Mouse (Mus musculus) liver, embryonic 12.5 days (tissue): ENCODE measurements around the gene Diexf. TPM values are rescaled to one million over a fixed set of nuclear protein-coding genes. Genes with fewer than 3 reads are reported as not detected.

Source experiments
- ATAC-seq: fragments of 200-750 bp; cut with Nextera tagmentation; 2 replicates; pipeline ENCODE4 v1.8.0; 2017; ENCODE audit warnings: moderate number of reproducible peaks, mild to moderate bottlenecking, moderate library complexity
- H3K27ac ChIP-seq: fragments of 300-500 bp; sonication (generic); 2 replicates; pipeline ENCODE4 v1.5.1; 2016; ENCODE audit warnings: mild to moderate bottlenecking
- H3K27me3 ChIP-seq: fragments of 300-500 bp; sonication (generic); replicated peaks from 2 replicates; pipeline ENCODE4 v1.6.1; 2016; ENCODE audit warnings: mild to moderate bottlenecking, moderate library complexity
- H3K36me3 ChIP-seq: fragments of 300-500 bp; sonication (generic); 2 replicates; pipeline ENCODE4 v1.6.1; 2016; ENCODE audit warnings: mild to moderate bottlenecking, moderate library complexity
- H3K4me1 ChIP-seq: fragments of 300-500 bp; sonication (generic); 2 replicates; pipeline ENCODE4 v1.6.1; 2016
- H3K4me2 ChIP-seq: fragments of 300-500 bp; sonication (generic); 2 replicates; pipeline ENCODE4 v1.6.1; 2016; ENCODE audit warnings: mild to moderate bottlenecking, moderate library complexity
- H3K4me3 ChIP-seq: fragments of 300-500 bp; sonication (generic); 2 replicates; pipeline ENCODE4 v1.5.1; 2016; ENCODE audit warnings: mild to moderate bottlenecking, moderate library complexity
- H3K9ac ChIP-seq: fragments of 300-500 bp; sonication (generic); 2 replicates; pipeline ENCODE4 v1.6.1; 2016; ENCODE audit warnings: mild to moderate bottlenecking, moderate library complexity
- H3K9me3 ChIP-seq: fragments of 300-500 bp; sonication (generic); replicated peaks from 2 replicates; pipeline ENCODE4 v1.6.1; 2016; ENCODE audit warnings: mild to moderate bottlenecking, moderate library complexity
- WGBS: fragments of 180-500 bp; shearing (Covaris S2); methylation state at CpG from one replicate; pipeline ENCODE4 v1.1.7; 2016; ENCODE audit not compliant: insufficient replicate concordance; 5-methylcytosine and 5-hydroxymethylcytosine counted together
- polyA plus RNA-seq: library from polyadenylated mRNA; unstranded; fragments of >200 nt; fragmentation: Nextera tagmentation; extraction: Ambion mirVana; gene quantifications from 2 replicates; pipeline ENCODE4 v1.2.1, GENCODE M21; 2016

The Diexf gene
- polyA plus RNA-seq, 1 experiment from 2014 or later: 5.4 TPM

DNA sequence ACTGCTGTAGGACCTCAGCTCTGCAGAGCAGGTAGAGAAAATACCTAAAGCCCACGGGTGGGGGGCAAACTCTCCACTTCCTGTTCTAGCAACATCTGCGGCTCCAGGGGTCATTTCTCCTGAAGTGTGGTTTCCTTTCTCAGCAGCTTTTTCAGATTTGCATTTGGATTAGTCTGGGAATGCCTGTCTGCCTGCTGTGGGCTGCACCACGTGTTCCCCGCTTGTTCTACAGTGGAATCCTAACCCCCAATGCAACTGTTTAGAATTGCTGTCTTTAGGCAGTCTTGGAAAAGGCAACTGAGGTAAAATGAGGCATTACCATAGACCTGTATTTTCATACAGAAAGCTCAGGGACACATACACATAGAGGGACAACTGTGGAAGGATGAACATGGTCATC lies 28.0 kb downstream of the Diexf start:
- Histone ChIP-seq H3K36me3 (peaks cover 31% of the 10 kb centered on the region), H3K9me3 (no peaks in the 10 kb centered on the region), H3K4me1 (no peaks in the 10 kb centered on the region), H3K9ac (no peak overlapping the region), H3K4me3 (no peak overlapping the region), H3K27ac (no peak overlapping the region), H3K4me2 (no peak overlapping the region), H3K27me3 (no peaks in the 10 kb centered on the region)
- no peak for ATAC-seq
- WGBS: 34% methylated on average over 4 of the region's 4 CpGs

DNA sequence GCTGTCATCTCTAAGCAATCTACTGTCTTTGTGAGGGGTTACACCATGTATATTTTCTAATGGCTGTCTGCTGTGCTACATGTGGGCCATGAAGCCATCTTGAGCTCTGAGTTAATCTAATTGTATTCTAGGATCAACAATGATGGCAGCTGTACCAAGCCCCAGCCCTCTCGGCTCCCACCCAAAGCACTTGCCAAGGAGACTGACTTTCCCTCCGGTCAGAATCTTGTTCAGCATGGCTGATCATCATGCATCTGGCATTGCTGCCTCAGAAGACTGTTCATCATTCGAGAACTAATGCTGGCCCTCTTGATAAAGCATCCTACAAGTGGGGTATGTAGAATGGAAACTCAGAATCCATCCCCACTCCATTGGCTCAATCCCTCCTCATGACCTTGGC lies 31.1 kb downstream of the Diexf start:
- 78% methylated on average over 3 of the region's 3 CpGs for WGBS
- H3K27me3 ChIP-seq: no peaks in the 10 kb centered on the region
- no peak overlapping the region for H3K4me2 ChIP-seq
- H3K27ac ChIP-seq: no peak overlapping the region
- H3K4me1 ChIP-seq: no peaks in the 10 kb centered on the region
- no peak for ATAC-seq
- peaks cover under 1% of the 10 kb centered on the region; the same call in 1 of the 2 replicates for H3K36me3 ChIP-seq
- no peak overlapping the region for H3K9ac ChIP-seq
- H3K4me3 ChIP-seq: no peak overlapping the region
- no peaks in the 10 kb centered on the region for H3K9me3 ChIP-seq

DNA sequence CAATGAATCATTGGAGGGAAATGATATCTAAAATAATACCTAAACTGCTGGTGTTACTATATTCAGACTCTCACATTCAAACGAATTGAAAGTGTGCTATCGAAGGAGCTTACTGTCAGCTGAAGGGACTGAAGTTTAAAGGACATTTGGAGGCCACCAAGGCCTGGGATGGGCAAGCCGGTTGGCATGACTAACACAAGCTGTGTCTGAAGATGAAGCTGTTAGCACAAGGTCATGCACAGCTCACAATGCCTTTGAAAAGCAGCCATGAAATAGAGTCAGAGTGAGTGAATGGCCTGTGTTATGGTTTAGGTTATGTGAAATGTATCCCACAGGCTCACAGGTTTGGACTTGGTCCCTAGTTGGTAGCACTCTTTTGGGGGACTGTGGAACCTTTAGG lies 36.5 kb downstream of the Diexf start:
- no peaks in the 10 kb centered on the region for H3K9me3 ChIP-seq
- WGBS: 70% methylated on average over 3 of the region's 3 CpGs
- H3K27ac ChIP-seq: no peak overlapping the region
- H3K9ac ChIP-seq: no peak overlapping the region
- no peak overlapping the region for H3K4me2 ChIP-seq
- H3K27me3 ChIP-seq: no peaks in the 10 kb centered on the region
- H3K4me1 ChIP-seq: no peaks in the 10 kb centered on the region
- H3K36me3 ChIP-seq: no peaks in the 10 kb centered on the region
- H3K4me3 ChIP-seq: no peak overlapping the region
- ATAC-seq: no peak

DNA sequence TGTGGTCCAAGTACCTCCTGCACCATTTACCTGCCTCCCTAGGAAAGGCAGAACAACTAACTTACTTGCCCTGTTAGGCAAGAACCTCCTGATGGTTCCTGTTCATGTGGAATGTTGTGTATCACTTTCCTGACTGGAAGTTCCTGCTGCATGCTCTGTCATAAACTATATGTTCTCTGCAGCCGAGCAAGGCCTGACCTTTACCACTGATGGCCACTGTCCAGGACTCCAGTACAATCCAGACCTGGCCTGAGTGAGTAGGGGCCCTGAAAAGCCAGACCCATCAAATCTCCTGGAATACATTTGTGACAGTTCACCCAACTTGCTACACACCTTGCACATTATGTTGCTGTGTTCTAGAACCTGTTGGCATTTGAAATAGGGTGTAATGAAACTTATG lies 37.3 kb downstream of the Diexf start:
- Histone ChIP-seq H3K9me3 (no peaks in the 10 kb centered on the region), H3K27me3 (no peaks in the 10 kb centered on the region), H3K4me2 (no peak overlapping the region), H3K9ac (no peak overlapping the region), H3K4me1 (no peaks in the 10 kb centered on the region), H3K27ac (no peak overlapping the region), H3K36me3 (no peaks in the 10 kb centered on the region), H3K4me3 (no peak overlapping the region)
- ATAC-seq: no peak
- WGBS: 41% methylated on average over 1 of the region's 1 CpGs

DNA sequence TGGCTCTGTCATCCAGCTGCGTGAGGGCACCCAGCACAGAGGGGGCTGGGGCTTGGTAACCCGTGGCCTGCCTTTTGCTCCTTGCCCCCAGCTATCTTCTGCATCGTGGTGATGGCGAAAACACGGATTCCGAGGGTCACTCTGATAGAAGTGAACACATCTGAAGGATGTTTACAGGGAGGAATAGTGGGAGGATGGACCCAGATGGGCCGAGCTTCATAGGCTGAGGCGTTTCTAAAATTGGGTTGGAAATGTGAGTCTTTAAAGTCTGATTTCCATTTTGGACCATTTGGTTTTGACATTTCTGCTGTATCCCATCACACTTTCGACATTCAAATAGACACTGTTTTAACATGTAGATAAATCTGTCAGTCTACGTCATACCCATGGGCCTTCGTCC lies 39.2 kb downstream of the Diexf start:
- ATAC-seq: no peak
- no peak overlapping the region for H3K27ac ChIP-seq
- H3K9me3 ChIP-seq: no peaks in the 10 kb centered on the region
- no peaks in the 10 kb centered on the region for H3K4me1 ChIP-seq
- no peak overlapping the region for H3K4me2 ChIP-seq
- 71% methylated on average over 11 of the region's 11 CpGs for WGBS
- H3K36me3 ChIP-seq: no peaks in the 10 kb centered on the region
- no peaks in the 10 kb centered on the region for H3K27me3 ChIP-seq
- H3K4me3 ChIP-seq: no peak overlapping the region
- H3K9ac ChIP-seq: no peak overlapping the region

DNA sequence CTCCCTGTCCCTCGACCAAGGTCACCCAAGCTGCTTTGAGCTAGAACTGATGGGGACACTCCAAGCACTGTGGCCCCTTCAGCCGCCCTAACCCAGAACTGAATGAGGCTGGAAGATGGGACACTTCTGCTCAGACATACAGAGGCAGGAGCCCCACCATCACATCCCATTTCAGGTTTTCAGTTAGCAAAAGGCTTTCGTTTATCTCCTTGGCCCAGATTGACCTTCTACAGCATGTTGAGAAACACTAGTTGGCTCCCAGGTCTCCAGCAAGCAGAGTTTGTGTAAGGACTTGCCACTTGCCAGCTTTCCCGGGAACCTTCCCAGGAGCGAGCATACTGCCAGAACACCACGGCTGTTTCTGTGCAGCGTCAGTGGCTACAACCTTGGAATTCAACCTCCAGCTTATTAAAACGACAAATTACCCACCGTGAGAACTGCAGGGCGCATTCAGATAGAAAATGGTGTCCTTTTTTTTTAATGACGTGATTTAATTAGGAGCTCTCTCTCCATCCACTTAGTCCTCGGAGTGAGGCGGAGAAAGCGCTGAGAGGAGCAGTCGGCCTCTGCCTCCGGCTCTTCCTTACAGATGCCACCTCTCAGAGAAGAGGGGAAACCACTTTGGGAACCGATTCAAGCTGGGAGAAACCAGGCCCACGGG lies 39.7 kb downstream of the Diexf start:
- Histone ChIP-seq H3K9ac (no peak overlapping the region), H3K4me3 (no peak overlapping the region), H3K4me1 (no peaks in the 10 kb centered on the region), H3K9me3 (no peaks in the 10 kb centered on the region), H3K4me2 (no peak overlapping the region), H3K27me3 (no peaks in the 10 kb centered on the region), H3K36me3 (no peaks in the 10 kb centered on the region), H3K27ac (no peak overlapping the region)
- no peak for ATAC-seq
- 77% methylated on average over 18 of the region's 18 CpGs for WGBS

DNA sequence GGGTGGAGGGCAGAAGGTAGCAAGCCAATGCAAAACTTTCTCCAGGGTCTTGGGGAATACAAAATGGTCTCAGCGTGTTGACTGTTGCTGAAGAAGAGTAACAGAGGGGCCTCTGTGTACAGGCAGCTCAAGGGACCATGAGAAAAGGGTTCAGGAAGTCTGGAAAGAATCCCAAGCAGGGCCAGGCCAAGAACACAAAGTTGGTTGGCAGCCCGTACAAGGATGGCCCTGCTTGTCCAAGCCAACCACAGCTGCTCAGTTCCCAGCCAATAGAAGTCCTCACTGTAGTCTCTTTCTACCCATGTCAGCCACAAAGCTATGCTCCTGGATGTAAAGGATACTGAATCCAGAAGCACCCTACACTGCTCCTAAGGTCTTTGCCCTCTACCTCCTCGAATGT lies 40.4 kb downstream of the Diexf start:
- H3K9me3 ChIP-seq: no peaks in the 10 kb centered on the region
- H3K9ac ChIP-seq: no peak overlapping the region

DNA sequence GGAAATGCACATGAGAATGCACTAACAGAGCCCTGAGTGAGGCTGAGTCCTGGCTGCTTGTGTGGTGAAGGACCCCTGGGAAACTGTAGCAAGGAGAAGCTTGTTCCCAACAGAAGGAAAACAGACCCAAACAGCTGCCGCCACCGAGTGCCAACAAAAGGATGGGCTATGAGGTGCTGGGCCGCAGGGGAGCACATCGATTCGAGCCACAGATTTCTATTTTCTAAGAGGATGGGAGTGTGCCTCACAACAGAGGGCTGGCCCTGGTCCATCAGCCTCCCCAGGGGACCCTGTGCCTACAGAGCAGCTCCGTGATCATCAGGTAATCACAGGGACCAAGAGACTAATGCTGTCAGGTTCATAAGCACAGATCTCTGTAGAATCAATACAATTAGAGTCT lies 40.9 kb downstream of the Diexf start:
- whole genome bisulfite sequencing: 69% methylated on average over 6 of the region's 6 CpGs
- H3K4me2 ChIP-seq: no peak overlapping the region

More for the DNA sequence above, 40.4 kb downstream of the Diexf start:
- Histone ChIP-seq H3K36me3 (no peaks in the 10 kb centered on the region), H3K4me3 (no peak overlapping the region), H3K27me3 (no peaks in the 10 kb centered on the region), H3K27ac (no peak overlapping the region), H3K4me2 (no peak overlapping the region), H3K4me1 (no peaks in the 10 kb centered on the region)
- WGBS: 53% methylated on average over 3 of the region's 3 CpGs
- ATAC-seq: no peak

DNA sequence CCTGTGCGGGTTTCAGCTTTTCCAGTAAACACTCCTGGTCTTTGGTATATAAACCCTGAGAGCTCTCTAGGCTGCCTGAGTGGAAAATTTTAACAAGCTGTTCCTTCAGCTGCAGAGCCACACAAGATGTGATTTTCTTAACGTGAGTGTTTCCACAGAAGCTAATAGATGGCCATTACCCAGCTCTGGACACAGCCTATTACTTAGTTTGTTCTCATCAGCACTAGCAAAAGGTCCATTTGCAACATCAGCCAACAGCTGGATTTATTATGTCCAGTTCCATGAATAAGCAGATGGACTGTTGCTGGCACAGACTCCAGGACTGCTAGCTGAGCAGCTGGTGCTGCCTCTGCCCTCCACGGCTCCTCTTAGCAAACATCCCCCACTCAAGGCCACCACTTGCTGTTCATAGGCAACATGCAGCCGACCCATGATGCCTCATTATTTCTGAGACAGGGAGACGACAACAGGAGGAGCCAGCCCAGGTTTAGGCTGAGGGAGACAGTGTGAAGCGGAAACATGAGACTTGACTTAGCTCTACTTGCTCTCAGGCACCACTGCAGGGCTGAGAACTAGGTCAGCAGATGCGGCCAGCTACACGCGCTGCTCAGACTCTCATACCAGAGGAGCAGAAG lies 43.1 kb downstream of the Diexf start:
- H3K27ac ChIP-seq: no peak overlapping the region
- no peaks in the 10 kb centered on the region for H3K9me3 ChIP-seq
- H3K4me2 ChIP-seq: no peak overlapping the region
- H3K4me3 ChIP-seq: no peak overlapping the region
- ATAC-seq: no peak
- WGBS: 66% methylated on average over 9 of the region's 9 CpGs
- no peaks in the 10 kb centered on the region for H3K4me1 ChIP-seq
- H3K36me3 ChIP-seq: no peaks in the 10 kb centered on the region
- peaks cover 3% of the 10 kb centered on the region; the same call in 1 of the 2 replicates for H3K27me3 ChIP-seq
- H3K9ac ChIP-seq: no peak overlapping the region

More for the DNA sequence above, 40.9 kb downstream of the Diexf start:
- no peak overlapping the region for H3K27ac ChIP-seq
- no peak overlapping the region for H3K9ac ChIP-seq
- no peak overlapping the region for H3K4me3 ChIP-seq
- H3K27me3 ChIP-seq: no peaks in the 10 kb centered on the region
- no peaks in the 10 kb centered on the region for H3K9me3 ChIP-seq
- no peak for ATAC-seq
- no peaks in the 10 kb centered on the region for H3K4me1 ChIP-seq
- no peaks in the 10 kb centered on the region for H3K36me3 ChIP-seq

DNA sequence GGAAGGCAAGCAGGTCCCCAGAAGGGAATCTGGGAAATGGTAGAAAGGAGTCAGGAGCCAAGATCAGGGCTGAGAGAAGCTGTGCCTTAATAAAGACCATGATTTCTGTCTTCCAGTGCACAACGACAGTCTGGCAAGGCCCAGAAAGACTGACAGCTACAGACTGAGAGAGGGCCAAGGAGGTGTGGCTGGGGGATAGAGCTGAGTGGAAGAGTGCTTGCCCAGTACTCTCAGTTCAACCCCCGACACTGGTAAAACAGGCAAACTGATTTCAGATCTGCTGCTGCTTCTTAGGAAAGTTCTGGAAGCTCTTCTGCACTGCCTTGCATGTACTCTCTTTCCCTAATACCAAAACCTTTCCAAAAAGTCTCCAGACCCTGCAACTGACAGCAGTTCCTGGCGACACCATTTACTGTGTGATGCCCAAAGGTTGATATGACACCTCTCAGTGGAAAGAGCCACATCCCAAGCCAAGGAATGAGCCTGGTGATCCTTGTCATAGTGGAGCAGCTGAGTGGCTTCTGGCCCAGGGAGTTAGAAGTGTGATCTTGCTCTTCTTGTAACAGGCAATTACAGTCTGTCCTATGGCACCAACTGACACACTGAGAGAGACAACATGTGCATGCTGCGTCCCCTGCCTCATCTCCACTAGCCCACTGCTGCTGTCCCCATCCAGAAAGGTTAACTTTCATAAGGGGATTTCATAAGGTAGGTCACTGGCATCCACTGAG lies 43.8 kb downstream of the Diexf start:
- no peaks in the 10 kb centered on the region for H3K36me3 ChIP-seq
- 66% methylated on average over 4 of the region's 4 CpGs for WGBS
- ATAC-seq: no peak
- no peak overlapping the region for H3K4me2 ChIP-seq
- H3K27me3 ChIP-seq: peaks cover 4% of the 10 kb centered on the region; the same call in 1 of the 2 replicates
- no peaks in the 10 kb centered on the region for H3K4me1 ChIP-seq
- no peak overlapping the region for H3K9ac ChIP-seq
- no peak overlapping the region for H3K4me3 ChIP-seq
- no peak overlapping the region for H3K27ac ChIP-seq
- H3K9me3 ChIP-seq: no peaks in the 10 kb centered on the region

DNA sequence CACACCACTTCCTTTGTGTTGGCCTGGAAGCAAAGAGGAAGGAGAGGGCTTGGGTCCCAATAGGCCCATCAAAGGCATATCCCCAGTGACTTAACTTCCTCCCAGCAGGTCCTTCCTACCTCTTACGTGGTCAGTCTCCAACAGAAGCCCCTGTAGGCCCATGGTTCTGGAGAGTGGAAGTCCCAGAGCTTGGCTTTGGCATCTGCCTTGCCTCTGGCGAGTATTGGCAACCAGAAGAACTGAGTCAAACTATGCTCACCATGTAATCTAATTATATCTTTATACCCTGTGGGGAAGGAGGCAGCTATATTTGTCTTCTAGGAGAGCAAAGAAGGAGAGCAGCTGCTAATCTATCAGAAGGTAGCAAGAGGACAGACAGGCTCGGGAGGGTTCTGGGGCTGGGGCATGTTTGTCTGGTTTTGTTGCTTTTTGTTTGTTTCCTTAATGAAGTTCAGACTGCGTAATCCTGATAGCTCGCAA lies 44.5 kb downstream of the Diexf start:
- no peak overlapping the region for H3K4me3 ChIP-seq
- H3K9me3 ChIP-seq: no peaks in the 10 kb centered on the region
- H3K27me3 ChIP-seq: peaks cover 9% of the 10 kb centered on the region; the same call in 1 of the 2 replicates
- H3K36me3 ChIP-seq: no peaks in the 10 kb centered on the region
- no peak for ATAC-seq
- no peak overlapping the region for H3K27ac ChIP-seq
- no peak overlapping the region for H3K9ac ChIP-seq
- no peak overlapping the region for H3K4me2 ChIP-seq
- 64% methylated on average over 5 of the region's 5 CpGs for WGBS
- H3K4me1 ChIP-seq: no peaks in the 10 kb centered on the region

DNA sequence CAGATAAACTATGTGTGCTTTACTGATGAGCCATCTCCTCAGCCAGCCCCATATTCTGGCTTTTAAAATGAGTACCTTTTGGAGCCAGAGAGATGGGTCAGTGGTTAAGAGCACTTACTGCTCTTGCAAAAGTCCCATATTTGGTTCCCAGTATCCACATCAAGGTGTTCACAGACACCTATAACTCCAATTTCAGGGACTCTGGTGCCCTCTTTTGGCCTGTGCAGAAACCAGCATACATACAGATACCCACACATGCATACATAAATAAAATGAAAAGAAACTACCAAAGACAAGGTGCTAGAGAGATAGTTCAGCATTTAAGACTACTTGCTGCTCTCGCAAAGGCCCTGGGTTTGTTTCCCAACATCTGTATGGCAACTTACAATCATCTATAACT lies 46.1 kb downstream of the Diexf start:
- H3K4me1 ChIP-seq: no peaks in the 10 kb centered on the region
- no peak for ATAC-seq
- 75% methylated on average over 1 of the region's 1 CpGs for WGBS

More for the DNA sequence above, 46.1 kb downstream of the Diexf start:
- Histone ChIP-seq H3K36me3 (no peaks in the 10 kb centered on the region), H3K9ac (no peak overlapping the region), H3K4me2 (no peak overlapping the region), H3K4me3 (no peak overlapping the region), H3K27ac (no peak overlapping the region), H3K9me3 (no peaks in the 10 kb centered on the region), H3K27me3 (peaks cover 9% of the 10 kb centered on the region; the same call in 1 of the 2 replicates)
